Mouse (Mus musculus) embryonic facial prominence, embryonic 13.5 days (tissue): ENCODE measurements around the gene Scgb3a1. TPM values are rescaled to one million over a fixed set of nuclear protein-coding genes. Genes with fewer than 3 reads are reported as not detected.

Experiments used
- ATAC-seq: fragments of 200-750 bp; cut with Nextera tagmentation; 2 replicates; pipeline ENCODE4 v1.8.0; 2017; ENCODE audit warnings: low read depth; ENCODE audit not compliant: insufficient number of reproducible peaks, insufficient read depth, low FRiP score, low TSS enrichment
- H3K27ac ChIP-seq: fragments of 300-500 bp; sonication (generic); 2 replicates; pipeline ENCODE4 v1.5.1; 2015; ENCODE audit warnings: moderate library complexity, mild to moderate bottlenecking, inconsistent platforms
- H3K27me3 ChIP-seq: fragments of 300-500 bp; sonication (generic); 2 replicates; pipeline ENCODE4 v1.6.1; 2015; ENCODE audit warnings: mild to moderate bottlenecking, inconsistent platforms
- H3K36me3 ChIP-seq: fragments of 300-500 bp; sonication (generic); 2 replicates; pipeline ENCODE4 v1.6.1; 2015; ENCODE audit warnings: mild to moderate bottlenecking, inconsistent platforms
- H3K4me1 ChIP-seq: fragments of 300-500 bp; sonication (generic); 2 replicates; pipeline ENCODE4 v1.6.1; 2015; ENCODE audit warnings: inconsistent platforms
- H3K4me2 ChIP-seq: fragments of 300-500 bp; sonication (generic); 2 replicates; pipeline ENCODE4 v1.6.1; 2015; ENCODE audit warnings: moderate library complexity, mild to moderate bottlenecking, inconsistent platforms
- H3K4me3 ChIP-seq: fragments of 300-500 bp; sonication (generic); 2 replicates; pipeline ENCODE4 v1.5.1; 2015; ENCODE audit warnings: mild to moderate bottlenecking, inconsistent platforms
- H3K9ac ChIP-seq: fragments of 300-500 bp; sonication (generic); 2 replicates; pipeline ENCODE4 v1.6.1; 2015; ENCODE audit warnings: mild to moderate bottlenecking, inconsistent platforms
- H3K9me3 ChIP-seq: fragments of 300-500 bp; sonication (generic); 2 replicates; pipeline ENCODE4 v1.6.1; 2016; ENCODE audit warnings: inconsistent platforms
- WGBS: fragments of 180-500 bp; shearing (Covaris S2); methylation state at CpG from one replicate; pipeline ENCODE4 v1.1.7; 2015; ENCODE audit warnings: mixed read lengths; 5-methylcytosine and 5-hydroxymethylcytosine counted together
- polyA plus RNA-seq: library from polyadenylated mRNA; unstranded; fragments of >200 nt; fragmentation: Nextera tagmentation; extraction: Ambion mirVana; gene quantifications from 2 replicates; pipeline ENCODE4 v1.2.1, GENCODE M21; 2015

Gene Scgb3a1
- polyA plus RNA-seq, 1 experiment from 2014 or later, result not detected

DNA sequence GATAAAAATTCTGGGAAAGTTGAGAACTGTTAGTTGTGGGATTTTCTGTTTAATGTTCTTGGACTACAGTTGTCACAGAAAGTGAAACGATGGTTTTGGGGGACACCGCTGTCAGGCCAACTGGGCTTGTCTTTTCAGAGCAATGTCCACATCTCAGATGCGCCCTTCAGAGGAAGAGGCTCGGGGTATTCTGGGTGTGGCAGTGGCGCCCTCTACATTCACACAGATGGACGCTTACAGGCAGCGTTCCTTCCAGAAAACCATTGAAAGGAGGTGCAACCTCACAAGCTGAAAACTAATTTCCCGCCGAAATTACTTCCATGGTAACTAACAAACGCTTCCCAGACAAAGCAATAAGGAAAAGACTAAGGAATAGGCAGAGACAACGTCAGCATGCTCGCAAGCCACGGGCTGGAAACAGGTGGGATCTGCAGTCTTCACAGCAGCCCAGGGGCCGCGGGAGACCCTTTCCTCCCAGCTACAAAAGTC lies 1.1 kb upstream of the Scgb3a1 start:
- 59% methylated on average over 15 of the region's 15 CpGs for WGBS
- Histone ChIP-seq H3K36me3 (no peaks in the 10 kb centered on the region), H3K27me3 (no peaks in the 10 kb centered on the region), H3K4me2 (no peak overlapping the region), H3K9ac (no peak overlapping the region), H3K9me3 (no peaks in the 10 kb centered on the region), H3K4me1 (no peaks in the 10 kb centered on the region), H3K27ac (no peak overlapping the region), H3K4me3 (no peak overlapping the region)
- ATAC-seq, result no peak

DNA sequence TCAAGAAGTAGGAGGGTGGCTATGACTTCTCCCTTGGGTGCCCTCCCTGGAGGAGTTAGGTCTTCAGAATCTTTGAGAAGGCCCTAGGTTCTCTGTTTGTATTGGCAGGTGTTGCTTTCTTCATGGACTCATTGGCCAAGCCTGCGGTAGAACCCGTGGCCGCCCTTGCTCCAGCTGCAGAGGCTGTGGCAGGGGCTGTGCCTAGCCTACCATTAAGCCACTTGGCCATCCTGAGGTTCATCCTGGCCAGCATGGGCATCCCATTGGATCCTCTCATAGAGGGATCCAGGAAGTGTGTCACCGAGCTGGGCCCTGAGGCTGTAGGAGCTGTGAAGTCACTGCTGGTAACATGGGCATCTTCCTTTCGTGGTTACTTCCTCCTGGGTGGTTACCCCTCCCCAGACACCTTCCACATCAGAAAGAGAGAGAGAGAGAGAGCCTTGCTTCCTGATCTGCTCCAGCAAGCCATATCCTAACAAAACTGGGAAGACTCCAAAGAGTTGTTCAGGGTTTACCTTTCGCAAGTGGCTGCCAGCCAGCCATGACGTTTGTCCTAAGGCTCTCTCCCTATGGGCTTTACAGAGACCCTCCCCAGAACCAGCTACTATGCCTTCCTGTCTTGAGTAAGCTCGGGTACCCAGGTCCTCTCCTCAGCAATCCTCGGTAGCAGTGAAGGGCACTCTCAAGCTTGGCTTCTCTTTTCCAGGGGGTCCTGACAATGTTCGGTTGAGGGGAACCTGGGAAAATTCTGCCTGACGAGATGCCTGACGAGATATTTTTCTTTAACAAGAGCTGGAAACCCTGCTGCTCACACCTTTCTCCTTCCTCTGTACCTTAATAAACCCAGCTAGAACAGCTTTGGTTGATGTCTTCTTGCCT lies 1.1 kb downstream of the Scgb3a1 start:
- peaks cover 13% of the 10 kb centered on the region; the same call in 1 of the 2 replicates for H3K36me3 ChIP-seq
- no peak overlapping the region for H3K9ac ChIP-seq
- WGBS, result 80% methylated on average over 12 of the region's 12 CpGs
- H3K4me3 ChIP-seq, result no peak overlapping the region
- H3K9me3 ChIP-seq, result no peaks in the 10 kb centered on the region
- no peak for ATAC-seq
- no peak overlapping the region for H3K27ac ChIP-seq
- no peaks in the 10 kb centered on the region for H3K4me1 ChIP-seq
- H3K4me2 ChIP-seq, result no peak overlapping the region
- no peaks in the 10 kb centered on the region for H3K27me3 ChIP-seq

DNA sequence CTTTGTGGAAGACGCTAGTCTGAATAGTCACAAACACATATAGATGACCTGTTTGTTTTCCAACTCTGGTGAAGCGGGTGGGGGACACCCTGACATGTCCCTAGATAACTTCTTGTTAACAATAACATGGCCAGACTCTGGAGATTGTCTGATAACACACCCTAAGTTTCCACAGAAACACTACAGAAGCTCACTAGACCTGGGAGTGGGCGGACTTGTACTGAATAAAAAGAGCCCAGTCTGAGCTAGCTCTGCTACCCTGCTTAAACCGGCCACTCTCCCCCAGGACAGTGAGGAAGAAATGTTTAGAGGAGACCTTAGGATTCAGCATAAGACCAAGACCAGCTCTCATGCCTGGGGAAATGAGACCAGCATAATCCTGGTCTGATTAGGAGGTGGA lies 2.1 kb downstream of the Scgb3a1 start:
- H3K9me3 ChIP-seq, result no peaks in the 10 kb centered on the region

DNA sequence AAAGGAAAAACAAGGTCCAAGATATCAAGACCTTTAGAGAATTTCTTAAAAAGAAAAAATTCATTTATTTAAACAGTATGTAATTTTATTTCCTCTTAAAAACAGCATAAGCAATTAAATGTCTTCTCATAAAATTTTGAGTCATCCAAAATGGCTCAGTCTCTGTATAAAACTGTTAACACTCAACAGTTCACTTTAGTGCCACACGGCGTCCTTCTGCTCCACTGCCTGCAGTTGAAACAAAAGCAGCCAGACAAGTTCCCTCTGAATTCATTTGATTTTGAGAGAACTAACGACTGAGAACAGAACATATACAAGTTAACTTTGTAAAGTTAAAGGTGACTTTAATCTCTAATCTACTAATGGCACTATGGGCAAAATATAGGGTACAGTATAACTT lies 10.0 kb downstream of the Scgb3a1 start:
- H3K27ac ChIP-seq, result no peak overlapping the region
- no peaks in the 10 kb centered on the region for H3K4me1 ChIP-seq
- no peaks in the 10 kb centered on the region for H3K27me3 ChIP-seq
- peaks cover 64% of the 10 kb centered on the region for H3K36me3 ChIP-seq
- H3K4me2 ChIP-seq, result no peak overlapping the region
- ATAC-seq, result no peak
- H3K4me3 ChIP-seq, result no peak overlapping the region
- WGBS, result 83% methylated on average over 3 of the region's 3 CpGs
- H3K9me3 ChIP-seq, result no peaks in the 10 kb centered on the region
- no peak overlapping the region for H3K9ac ChIP-seq

More for the DNA sequence above, 2.1 kb downstream of the Scgb3a1 start:
- Histone ChIP-seq H3K4me3 (no peak overlapping the region), H3K4me2 (no peak overlapping the region), H3K36me3 (peaks cover 16% of the 10 kb centered on the region; the same call in 1 of the 2 replicates), H3K4me1 (no peaks in the 10 kb centered on the region), H3K9ac (no peak overlapping the region), H3K27ac (no peak overlapping the region), H3K27me3 (no peaks in the 10 kb centered on the region)
- no peak for ATAC-seq
- 83% methylated on average over 4 of the region's 4 CpGs for WGBS

GRCm38 (mm10) chr11:49684237-49684973 lies 21.0 kb downstream of the Scgb3a1 start:
- no peak overlapping the region for H3K27ac ChIP-seq
- H3K4me2 ChIP-seq, result no peak overlapping the region
- 95% methylated on average over 12 of the region's 12 CpGs for WGBS
- no peaks in the 10 kb centered on the region for H3K27me3 ChIP-seq
- no peak overlapping the region for H3K9ac ChIP-seq
- no peak overlapping the region for H3K4me3 ChIP-seq
- peaks cover 80% of the 10 kb centered on the region for H3K36me3 ChIP-seq
- no peaks in the 10 kb centered on the region for H3K9me3 ChIP-seq
- no peaks in the 10 kb centered on the region for H3K4me1 ChIP-seq
- no peak for ATAC-seq

DNA sequence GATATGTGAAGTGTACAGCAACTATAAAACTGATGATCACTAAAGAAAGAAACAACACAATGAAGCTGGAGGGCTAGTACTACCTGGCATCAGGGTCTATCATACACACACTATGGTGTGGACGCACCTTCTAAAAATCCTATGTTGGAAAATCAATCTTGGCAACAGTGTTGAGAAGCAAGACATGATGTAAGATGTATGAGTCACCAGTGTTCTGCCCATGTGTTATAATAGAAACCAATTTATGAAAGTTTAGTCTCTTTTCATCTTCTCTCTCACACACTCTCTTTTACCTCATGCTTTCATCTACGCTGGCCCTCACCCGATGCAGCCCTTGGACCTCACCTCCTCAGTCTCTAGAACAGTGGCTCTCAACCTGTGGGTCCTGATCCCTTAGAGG lies 31.6 kb downstream of the Scgb3a1 start:
- H3K4me3 ChIP-seq, result no peak overlapping the region
- H3K9me3 ChIP-seq, result no peaks in the 10 kb centered on the region
- H3K9ac ChIP-seq, result no peak overlapping the region
- WGBS, result 97% methylated on average over 3 of the region's 3 CpGs
- H3K27ac ChIP-seq, result no peak overlapping the region
- no peak overlapping the region for H3K4me2 ChIP-seq
- ATAC-seq, result no peak
- no peaks in the 10 kb centered on the region for H3K4me1 ChIP-seq
- no peaks in the 10 kb centered on the region for H3K27me3 ChIP-seq
- H3K36me3 ChIP-seq, result peaks cover 58% of the 10 kb centered on the region

DNA sequence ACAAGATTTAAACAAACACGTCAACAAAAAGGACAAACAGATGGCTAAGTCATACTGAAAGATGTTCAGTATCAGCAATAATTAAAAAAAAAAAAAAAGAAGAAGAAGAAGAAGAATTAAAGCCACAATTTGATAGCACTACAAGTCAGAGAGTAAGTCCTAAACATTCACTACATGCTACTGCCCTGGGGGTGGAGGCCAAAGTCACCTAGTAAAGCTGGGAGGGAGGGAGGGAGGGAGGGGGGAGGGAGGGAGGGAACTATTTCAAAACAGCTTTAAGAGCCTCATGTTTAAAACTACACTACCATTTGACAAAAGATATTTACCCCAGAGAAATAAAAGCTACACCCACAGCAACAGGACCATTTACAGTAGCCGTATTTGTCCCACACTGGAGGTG lies 32.3 kb downstream of the Scgb3a1 start:
- no peak overlapping the region for H3K9ac ChIP-seq
- H3K4me3 ChIP-seq, result no peak overlapping the region
- no peak overlapping the region for H3K27ac ChIP-seq
- 90% methylated on average over 2 of the region's 2 CpGs for WGBS
- no peak overlapping the region for H3K4me2 ChIP-seq
- peaks cover 53% of the 10 kb centered on the region for H3K36me3 ChIP-seq
- ATAC-seq, result no peak
- H3K9me3 ChIP-seq, result no peaks in the 10 kb centered on the region
- H3K27me3 ChIP-seq, result no peaks in the 10 kb centered on the region
- no peaks in the 10 kb centered on the region for H3K4me1 ChIP-seq

- no peak for ATAC-seq
- Histone ChIP-seq H3K36me3 (peaks cover 60% of the 10 kb centered on the region), H3K4me1 (no peaks in the 10 kb centered on the region), H3K9me3 (no peaks in the 10 kb centered on the region), H3K27me3 (no peaks in the 10 kb centered on the region), H3K9ac (no peak overlapping the region), H3K4me3 (no peak overlapping the region), H3K27ac (no peak overlapping the region), H3K4me2 (no peak overlapping the region)
- 95% methylated on average over 2 of the region's 2 CpGs for WGBS
These were observed 33.1 kb downstream of the Scgb3a1 start for GRCm38 (mm10) chr11:49696472-49696871.

GRCm38 (mm10) chr11:49697779-49698178 lies 34.4 kb downstream of the Scgb3a1 start:
- WGBS, result 93% methylated on average over 5 of the region's 5 CpGs
- H3K36me3 ChIP-seq, result peaks cover 58% of the 10 kb centered on the region
- ATAC-seq, result no peak

DNA sequence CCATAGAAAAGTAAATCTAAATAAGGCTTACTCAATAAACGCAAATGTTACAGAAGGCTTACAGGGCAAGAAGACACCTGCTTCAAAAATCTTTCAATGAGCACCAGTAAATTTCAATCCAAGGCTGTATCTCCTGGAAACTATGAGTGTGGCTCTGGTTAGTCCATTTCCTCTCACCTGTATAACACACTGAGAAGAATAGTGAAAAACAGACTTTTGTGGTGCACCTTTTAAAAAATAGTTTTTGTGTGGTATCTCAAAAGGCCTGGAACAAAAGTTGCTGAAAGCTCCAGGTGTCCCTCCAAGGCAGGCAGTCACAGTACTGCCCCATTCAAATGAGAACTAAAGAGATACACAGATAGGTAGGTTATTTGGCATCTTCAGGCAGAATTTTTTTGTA lies 35.7 kb downstream of the Scgb3a1 start:
- WGBS, result 100% methylated on average over 1 of the region's 1 CpGs
- H3K27ac ChIP-seq, result no peak overlapping the region
- ATAC-seq, result no peak
- no peaks in the 10 kb centered on the region for H3K4me1 ChIP-seq
- H3K9me3 ChIP-seq, result no peaks in the 10 kb centered on the region
- no peak overlapping the region for H3K4me3 ChIP-seq
- H3K36me3 ChIP-seq, result peaks cover 59% of the 10 kb centered on the region
- H3K4me2 ChIP-seq, result no peak overlapping the region
- H3K9ac ChIP-seq, result no peak overlapping the region
- H3K27me3 ChIP-seq, result no peaks in the 10 kb centered on the region

More at GRCm38 (mm10) chr11:49697779-49698178, 34.4 kb downstream of the Scgb3a1 start:
- H3K27me3 ChIP-seq, result no peaks in the 10 kb centered on the region
- H3K4me1 ChIP-seq, result no peaks in the 10 kb centered on the region
- no peak overlapping the region for H3K4me2 ChIP-seq
- no peak overlapping the region for H3K27ac ChIP-seq
- no peaks in the 10 kb centered on the region for H3K9me3 ChIP-seq
- H3K4me3 ChIP-seq, result no peak overlapping the region
- H3K9ac ChIP-seq, result no peak overlapping the region

DNA sequence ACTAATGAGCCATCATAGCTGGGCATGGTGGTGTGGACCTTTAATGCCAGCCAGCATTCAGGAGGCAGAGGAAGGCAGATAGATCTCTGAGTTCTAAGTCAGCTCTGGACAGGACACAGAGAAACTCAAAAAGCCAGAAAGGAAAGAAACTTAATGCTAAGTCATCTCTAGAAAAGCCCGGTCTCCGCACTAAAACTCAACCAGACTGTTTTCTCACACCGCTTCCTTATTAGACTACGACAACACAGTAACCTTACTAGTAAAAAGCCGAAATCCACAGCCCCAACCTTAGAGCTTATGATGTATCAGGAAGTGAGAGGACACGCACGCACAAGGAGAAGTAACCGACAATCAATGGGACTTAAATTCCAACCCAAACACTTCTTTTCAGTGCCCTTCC lies 38.6 kb downstream of the Scgb3a1 start:
- Histone ChIP-seq H3K9me3 (no peaks in the 10 kb centered on the region), H3K27me3 (no peaks in the 10 kb centered on the region), H3K4me1 (no peaks in the 10 kb centered on the region), H3K9ac (no peak overlapping the region), H3K27ac (no peak overlapping the region), H3K4me3 (no peak overlapping the region), H3K4me2 (no peak overlapping the region), H3K36me3 (peaks cover 70% of the 10 kb centered on the region)
- 97% methylated on average over 8 of the region's 8 CpGs for WGBS
- ATAC-seq, result no peak

DNA sequence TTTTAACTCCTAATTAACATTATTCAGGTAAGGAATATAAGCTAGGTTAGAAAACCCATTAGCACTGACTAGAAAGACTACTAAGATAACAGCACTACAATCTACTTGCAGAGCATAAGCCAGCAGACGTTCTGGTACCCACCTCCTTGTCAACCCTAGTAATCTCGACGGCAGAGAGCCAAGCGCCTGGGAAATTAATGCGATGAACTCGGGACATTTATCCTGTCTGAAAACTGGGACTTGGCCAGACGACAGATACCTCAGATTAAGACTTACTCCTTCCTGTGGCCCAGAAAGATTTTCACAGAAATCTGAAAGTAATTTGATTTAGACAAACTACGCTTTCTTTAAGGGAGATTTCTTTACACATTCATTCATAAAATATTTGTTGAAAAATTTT lies 41.4 kb downstream of the Scgb3a1 start:
- Histone ChIP-seq H3K4me1 (peaks cover 7% of the 10 kb centered on the region; the same call in 1 of the 2 replicates), H3K27ac (no peak overlapping the region), H3K9me3 (no peaks in the 10 kb centered on the region), H3K4me3 (no peak overlapping the region), H3K27me3 (no peaks in the 10 kb centered on the region), H3K36me3 (peaks cover 62% of the 10 kb centered on the region), H3K9ac (no peak overlapping the region), H3K4me2 (no peak overlapping the region)
- 85% methylated on average over 8 of the region's 8 CpGs for WGBS
- no peak for ATAC-seq
